Mouse (Mus musculus): ENCODE data around the gene Wwp2. TPM values are rescaled to one million over a fixed set of nuclear protein-coding genes. Genes with fewer than 3 reads are reported as not detected.

The Wwp2 gene
- polyA plus RNA-seq, 1 experiment from 2014 or later: 35.2 TPM

MicroRNA genes within 50 kb of the gene (microRNA counts, 519-probe panel; counts per million panel counts)
- microRNA mmu-miR-140: 5,047 counts per million, percentile 52 among the panel's probes with 10 or more counts

Small RNA genes lying within 50 kb of the gene (microRNA-seq; reads per million reads assigned to microRNA genes)
- 4,868 reads per million, percentile 93 among the genes with 10 or more reads in this experiment for gene Mir140 (ENCODE audit: borderline number of aligned reads)

Other genes starting within 250 kb of the Wwp2 start
- gene Nfat5, start 142.9 kb upstream of the Wwp2 start, polyA plus RNA-seq (2014; fragmentation: Nextera tagmentation; extraction: Ambion mirVana): 11.2 and 12.2 TPM in 2 replicates
- 6.8 and 6.9 TPM in 2 replicates for gene Nqo1, start 33.2 kb upstream of the Wwp2 start, polyA plus RNA-seq (2014; fragmentation: Nextera tagmentation; extraction: Ambion mirVana)
- gene Nob1, start 11.3 kb upstream of the Wwp2 start, polyA plus RNA-seq (2014; fragmentation: Nextera tagmentation; extraction: Ambion mirVana): 48.4 and 48.8 TPM in 2 replicates
- gene Psmd7, start 152.1 kb downstream of the Wwp2 start, polyA plus RNA-seq (2014; fragmentation: Nextera tagmentation; extraction: Ambion mirVana): 223 and 234 TPM in 2 replicates

Data from heart, embryonic 11.5 days (tissue).